ENCODE assay signal across 13 mouse cellular contexts in genomic region chr4:5301461-5301860, GRCm38 (mm10).
"Had no signal": no experiment of that assay in that cellular context is flagged by ENCODE, and none has a peak within 500 bp of the region (broad histone marks: within the 10 kb centered on the region; RNA-seq: fewer than 3 reads in every experiment).

No protein-coding gene starts in this region.

- H3K9me3 ChIP-seq: limb, embryonic 15.5 days; liver, embryonic 12.5 days; midbrain, embryonic 12.5 days had no signal

- H3K27ac ChIP-seq: kidney, postnatal 0 days; limb, embryonic 15.5 days; liver, embryonic 12.5 days; midbrain, embryonic 12.5 days had no signal

- H3K4me3 ChIP-seq: limb, embryonic 15.5 days; liver, embryonic 12.5 days; midbrain, embryonic 12.5 days had no signal

- DNase-seq: kidney, adult 11 months; kidney, adult 9 months; kidney, postnatal 36 days; layer of hippocampus, adult 9-11 months; layer of hippocampus, postnatal 36 days; lung, postnatal 10 days; retina, postnatal 1 day; thymus, postnatal 4 days had no signal

- H3K27me3 ChIP-seq: limb, embryonic 15.5 days; liver, embryonic 12.5 days; midbrain, embryonic 12.5 days had no signal

- H3K36me3 ChIP-seq: limb, embryonic 15.5 days; liver, embryonic 12.5 days; midbrain, embryonic 12.5 days had no signal

- H3K9ac ChIP-seq: limb, embryonic 15.5 days; liver, embryonic 12.5 days; midbrain, embryonic 12.5 days had no signal

- ATAC-seq: liver, embryonic 12.5 days; midbrain, embryonic 16.5 days had no signal

- H3K4me1 ChIP-seq: limb, embryonic 15.5 days; liver, embryonic 12.5 days; midbrain, embryonic 12.5 days had no signal

- H3K4me2 ChIP-seq: limb, embryonic 15.5 days; liver, embryonic 12.5 days; midbrain, embryonic 12.5 days had no signal
